Mouse (Mus musculus): ENCODE measurements around the gene Rab23.

GRCm38 (mm10) chr1:33757033-33757413 is 37.3 kb downstream of the Rab23 start:
- TF ChIP-seq CTCF (IDR thresholded peaks at IDR 0.05; ENCODE audit: borderline replicate concordance, insufficient read depth, low read length) (no peak), POLR2A (IDR thresholded peaks at IDR 0.05; ENCODE audit: low read depth, low read length) (no peak)
